Mouse (Mus musculus): ENCODE data around the gene Endov.

The Endov gene

GRCm38 (mm10) chr11:119545741-119546495, 54.8 kb downstream of the Endov start:
- in situ Hi-C loops (cut with MboI): no loop called here

DNA sequence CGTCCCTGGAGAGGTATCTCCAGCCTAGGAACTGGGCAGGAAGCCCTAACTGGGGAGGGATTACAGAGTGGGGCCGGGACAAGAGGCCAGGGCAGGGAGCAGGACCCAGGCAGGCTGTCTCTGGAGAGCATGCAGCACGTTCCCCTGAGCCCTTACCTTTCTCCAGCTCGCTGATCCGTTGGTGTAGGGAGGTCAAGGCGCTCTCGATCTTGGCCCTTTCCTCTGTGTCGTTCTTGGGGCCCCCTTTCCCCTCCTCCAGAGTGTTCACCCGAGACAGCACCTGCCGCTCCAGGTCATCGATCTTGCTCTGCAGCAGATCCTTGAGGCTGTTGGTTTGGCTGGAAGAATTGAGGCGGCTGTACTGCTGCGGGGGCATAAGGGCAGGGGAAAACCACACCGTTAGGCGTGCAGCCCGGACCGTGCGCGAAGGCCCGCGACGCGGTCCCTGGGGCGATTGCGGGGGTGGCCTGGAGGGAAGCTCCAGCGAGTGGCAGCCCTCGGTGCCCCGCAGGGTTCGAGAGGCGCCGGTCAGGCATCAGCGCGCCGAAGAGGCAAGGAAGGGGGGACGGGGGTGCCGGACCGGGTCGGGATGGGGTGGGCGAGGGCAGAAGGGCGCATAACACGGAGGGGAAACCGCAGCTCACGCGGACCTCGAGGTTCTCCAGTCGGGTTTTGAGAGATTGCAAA, 55.5 kb downstream of the Endov start:
- in situ Hi-C loops (cut with MboI): no loop called here

DNA sequence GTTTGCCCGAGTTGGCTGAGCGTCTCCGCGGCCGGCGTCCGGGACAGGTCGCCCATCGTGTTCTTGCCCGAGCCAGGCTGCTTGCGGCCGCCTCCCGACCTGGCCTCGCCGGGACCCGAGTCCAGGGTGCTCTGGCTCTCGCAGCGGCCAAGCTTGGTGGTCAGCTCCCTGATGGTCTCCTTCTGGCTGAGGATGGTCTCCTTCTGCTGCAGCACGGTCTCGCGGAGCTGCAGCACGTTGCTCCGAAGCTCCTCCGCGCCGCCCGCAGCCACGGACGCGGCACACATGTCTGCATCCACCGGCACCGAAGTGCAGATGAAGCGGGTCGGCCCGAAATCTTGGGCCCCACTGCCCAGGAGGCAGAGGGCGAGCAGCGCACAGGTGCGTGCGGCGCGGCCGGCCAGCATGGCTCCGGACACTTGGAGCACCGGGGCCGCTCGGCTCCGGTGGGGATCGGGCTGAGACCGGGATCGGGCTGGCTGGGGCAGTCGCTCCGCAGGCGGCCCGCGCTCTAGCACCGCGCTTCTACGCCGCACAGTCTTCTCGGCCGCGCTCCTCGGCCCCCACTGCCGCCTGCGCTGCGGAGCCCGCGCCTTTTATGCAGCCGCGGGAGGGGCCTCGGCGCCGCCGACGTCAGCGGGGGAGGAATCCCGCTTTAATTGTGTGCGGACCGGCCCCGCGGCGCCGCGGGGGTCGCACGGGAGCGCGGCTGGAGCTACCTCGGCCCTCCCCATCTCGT, 56.2 kb downstream of the Endov start, which contains the start of gene Nptx1:
TSS of gene Nptx1 (minus strand) at position 571 of the 739 bp plus-strand sequence.
- in situ Hi-C loops (cut with MboI): no loop called here

- in situ Hi-C loops (cut with MboI): no loop called here
These were observed 56.9 kb downstream of the Endov start for GRCm38 (mm10) chr11:119547951-119548591.

DNA sequence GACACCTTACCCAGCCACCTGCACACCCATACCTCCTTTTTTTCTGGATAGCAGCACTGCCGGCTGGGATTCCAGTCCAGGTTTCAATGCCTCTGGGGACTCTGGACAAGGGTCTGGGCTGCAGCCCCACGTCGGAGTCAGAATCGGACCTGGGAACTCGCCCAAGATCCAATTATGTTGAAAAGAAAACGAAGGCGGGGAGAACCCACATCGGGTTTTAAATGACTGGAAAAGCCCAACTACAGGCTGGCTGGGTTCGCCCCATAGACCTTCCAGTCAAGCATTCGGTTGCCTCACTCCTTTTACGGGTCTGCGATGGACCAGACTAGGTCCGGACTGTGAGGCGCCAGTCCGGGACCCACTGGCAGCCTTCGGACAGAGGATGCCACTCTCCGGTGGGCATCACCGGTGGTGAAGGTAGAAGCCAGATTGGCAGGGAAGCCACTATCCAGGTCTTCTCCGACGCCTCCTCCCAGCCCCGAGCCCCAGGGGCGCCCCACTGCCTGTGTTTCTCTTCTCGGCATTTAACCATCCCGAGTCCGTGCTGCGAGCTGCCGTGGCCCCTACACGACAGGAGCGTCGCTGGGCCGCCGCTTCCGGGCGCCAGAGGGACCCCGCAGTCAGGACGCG, 57.7 kb downstream of the Endov start:
- in situ Hi-C loops (cut with MboI): no loop called here

GRCm38 (mm10) chr11:119549371-119549811, 58.2 kb downstream of the Endov start:
- in situ Hi-C loops (cut with MboI): no loop called here

DNA sequence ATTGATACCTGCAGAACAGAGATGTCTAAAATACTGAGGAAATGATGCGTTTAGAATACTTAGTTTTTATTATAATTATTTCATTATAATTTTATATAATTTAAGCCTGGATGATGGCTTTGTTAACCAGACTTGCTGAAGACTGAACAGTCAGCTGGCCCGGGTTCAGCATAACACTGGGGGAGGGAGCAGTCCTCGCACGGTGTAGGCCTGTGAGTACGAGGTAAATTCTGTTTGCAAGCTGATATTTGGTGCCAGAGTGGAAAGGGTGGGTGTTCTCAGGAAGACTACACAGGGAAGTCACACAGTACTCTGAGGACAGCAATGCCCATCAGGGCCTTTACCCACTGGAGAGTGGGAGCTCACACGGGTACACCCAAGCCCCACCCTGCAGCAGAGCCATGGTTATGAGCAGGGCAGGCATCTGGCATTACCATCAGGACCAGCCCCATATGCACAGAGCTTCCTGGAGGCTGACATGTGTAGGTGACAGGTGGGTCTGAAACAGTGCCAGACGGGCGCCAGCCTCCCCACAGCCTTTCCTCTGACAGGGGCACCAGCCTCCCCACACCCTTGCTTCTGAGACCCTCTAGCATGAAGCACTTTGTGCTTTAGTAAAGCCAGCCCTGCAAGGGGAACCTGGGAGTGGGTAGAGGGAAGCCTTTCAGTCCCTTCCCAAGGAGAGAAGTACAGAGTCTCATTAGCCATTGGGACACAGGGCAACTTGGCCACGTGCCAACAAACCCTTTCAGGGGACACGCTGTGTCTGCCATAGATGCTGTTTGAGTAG, 59.6 kb downstream of the Endov start:
- in situ Hi-C loops (cut with MboI): no loop called here

- in situ Hi-C loops (cut with MboI): no loop called here
These were observed 60.3 kb downstream of the Endov start for GRCm38 (mm10) chr11:119551468-119551867.

DNA sequence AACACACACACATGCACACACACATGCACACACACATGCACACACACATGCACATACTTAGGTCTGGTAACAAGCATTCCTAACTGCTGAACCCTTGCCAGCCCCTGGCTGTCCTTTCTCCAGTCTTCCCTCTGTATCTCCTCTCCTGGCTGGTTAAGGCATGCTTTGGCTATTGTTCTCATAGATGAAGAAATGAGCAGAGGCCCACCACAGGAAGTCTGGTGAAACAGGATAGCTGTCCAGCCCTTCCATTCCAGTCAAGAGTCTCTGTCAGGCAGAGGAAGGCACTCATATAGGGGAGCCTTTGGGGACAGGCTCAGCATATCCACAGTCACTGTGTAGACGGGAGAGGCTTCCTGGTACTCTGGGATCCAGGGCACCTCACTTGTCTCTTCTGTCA, 61.2 kb downstream of the Endov start:
- in situ Hi-C loops (cut with MboI): no loop called here

- in situ Hi-C loops (cut with MboI): no loop called here
These were observed 62.0 kb downstream of the Endov start for GRCm38 (mm10) chr11:119552902-119553802.

DNA sequence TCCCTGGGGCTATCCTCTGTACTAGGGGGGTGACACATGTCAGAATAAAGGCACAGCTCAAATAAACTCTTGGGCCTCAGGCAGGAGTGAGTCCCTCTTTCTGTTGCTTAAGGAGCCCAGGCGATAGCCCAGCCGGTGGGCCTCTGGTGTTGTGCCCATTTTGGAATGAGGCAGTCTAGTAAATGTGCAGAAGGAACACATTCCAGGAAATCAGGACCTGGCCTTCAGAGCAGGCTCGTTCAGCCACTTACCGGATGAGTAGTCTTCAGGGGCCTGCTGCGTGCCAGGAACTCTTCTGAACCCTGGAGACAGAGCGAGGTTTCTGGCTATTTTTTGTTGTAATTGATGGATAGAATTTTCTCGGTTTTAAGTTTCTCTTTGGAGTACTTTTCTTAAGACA, 63.6 kb downstream of the Endov start:
- in situ Hi-C loops (cut with MboI): no loop called here

DNA sequence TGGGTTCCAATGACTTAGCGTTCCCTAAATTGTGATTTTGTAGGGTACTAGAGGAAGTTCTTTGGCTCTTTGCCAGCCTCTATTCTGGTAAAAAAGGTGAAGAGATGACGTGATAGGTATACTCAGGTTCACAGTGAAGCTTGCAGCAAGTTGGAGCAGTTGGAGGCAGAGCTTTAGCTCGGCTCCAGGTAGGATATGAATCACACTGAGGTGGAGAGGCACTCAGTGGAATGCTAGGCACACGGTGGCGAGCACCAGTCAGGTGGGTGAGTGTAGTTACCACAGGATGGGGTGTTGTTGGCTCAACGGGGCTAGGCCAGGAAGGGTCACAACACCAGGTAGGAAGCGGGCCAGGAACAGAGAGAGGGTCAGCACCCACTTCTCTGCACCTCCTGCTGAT, 64.0 kb downstream of the Endov start:
- in situ Hi-C loops (cut with MboI): no loop called here

DNA sequence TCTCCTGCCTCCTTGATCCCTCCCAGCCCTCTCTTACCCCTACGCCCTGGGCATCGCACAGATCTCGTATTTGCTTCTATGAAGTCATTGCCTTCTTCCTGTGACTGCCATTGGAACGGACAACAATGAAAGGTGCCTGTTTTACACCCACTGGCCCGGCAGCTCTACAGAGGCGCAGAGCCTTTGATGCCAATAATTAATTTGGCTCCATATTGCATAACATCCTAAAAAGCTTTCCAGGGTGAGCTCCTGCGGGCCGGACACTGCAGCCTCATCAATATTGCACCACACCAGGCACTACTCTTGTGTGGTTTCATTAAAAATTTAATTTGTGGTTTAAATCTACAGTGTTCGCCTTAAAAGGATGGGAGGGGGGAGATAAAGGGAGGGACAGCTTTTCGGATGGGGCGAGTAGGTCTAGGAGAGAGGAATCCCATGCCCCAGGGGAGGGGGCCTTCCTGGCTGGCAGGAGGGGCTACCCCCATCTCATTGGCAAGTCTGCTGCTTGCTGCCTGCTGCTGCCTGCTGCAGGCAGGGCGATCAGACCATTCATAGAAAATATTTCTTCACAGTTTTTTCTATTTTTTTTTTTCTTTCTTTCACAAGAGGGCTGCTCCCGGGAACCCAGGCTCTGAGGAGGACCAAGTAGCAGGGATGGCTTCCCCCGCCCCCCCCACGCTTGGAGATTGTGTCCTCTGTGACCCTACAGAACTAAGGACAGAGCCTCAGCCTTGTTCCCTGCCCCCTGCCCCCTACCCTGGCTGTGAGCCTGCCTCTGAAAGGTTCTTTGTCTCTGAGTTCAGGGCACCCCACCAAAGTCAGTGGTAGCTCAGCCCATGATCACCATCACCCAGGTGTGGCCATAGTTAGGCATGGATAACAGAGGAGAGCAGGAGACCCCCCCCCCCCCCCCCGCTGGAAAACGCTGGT, 67.1 kb downstream of the Endov start:
- in situ Hi-C loops (cut with MboI): no loop called here

DNA sequence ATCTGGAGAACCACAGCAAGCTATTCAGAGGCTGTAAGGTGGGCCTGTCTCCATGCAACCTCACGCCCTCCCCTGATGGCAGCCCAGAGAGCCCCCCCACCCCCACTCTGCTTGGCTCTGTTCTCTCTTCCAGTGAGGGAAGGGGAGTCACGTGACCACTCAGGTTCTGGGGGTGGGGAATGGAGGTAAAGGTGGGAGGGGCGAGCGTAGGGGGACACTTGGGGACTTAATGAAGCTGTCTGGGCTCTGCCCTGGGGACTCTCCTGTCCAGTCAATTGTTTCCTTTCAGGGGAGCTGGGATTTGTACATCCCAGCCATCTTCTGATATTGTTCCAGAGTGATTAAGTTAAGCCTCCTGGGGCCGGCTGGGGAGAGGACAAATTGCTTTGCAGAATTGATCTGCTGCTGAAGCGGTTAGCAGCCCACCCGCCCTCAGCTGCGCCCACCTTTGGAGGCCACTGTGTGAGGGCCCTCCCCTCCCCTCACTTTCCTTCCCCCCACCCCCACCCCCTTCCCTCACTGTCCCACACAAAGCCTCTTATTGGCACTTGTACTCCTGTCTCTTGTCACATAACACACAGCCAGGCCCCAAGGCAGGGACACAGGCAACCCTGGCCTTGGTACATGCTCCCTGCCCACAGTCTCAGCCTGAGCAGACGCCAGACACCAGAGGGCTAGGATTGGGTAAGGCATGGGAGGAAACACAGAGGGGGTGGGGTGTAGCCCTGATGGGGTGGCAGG, 67.9 kb downstream of the Endov start:
- in situ Hi-C loops (cut with MboI): no loop called here

All from mature B cell (primary cell).